Mouse (Mus musculus): ENCODE measurements around the gene Rptor. TPM values are rescaled to one million over a fixed set of nuclear protein-coding genes. Genes with fewer than 3 reads are reported as not detected.

Rptor gene
- polyA plus RNA-seq, 1 experiment: 24.5 TPM

DNA sequence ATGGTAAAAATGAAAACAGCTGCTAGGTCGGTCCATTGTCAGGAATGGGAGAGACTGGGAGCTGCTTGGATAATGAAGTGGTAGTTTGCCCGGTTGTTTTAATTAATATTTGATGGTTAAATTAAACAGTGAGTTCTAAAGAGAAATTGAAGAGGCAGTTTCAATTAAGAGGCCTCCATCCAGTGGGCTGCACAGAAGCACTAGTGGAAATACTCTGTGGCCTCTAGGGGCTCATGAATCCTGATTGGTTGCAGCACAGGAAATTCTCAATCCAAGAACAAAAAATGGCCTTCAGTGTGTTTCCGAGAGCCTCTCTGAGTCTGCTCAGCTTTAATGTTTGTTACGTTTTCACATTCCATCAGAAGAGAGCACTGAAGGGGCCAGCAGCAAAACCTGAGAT, 141.7 kb downstream of the Rptor start:
- no peaks in the 10 kb centered on the region for H3K4me1 ChIP-seq (ENCODE audit: control insufficient read depth, insufficient read depth, insufficient read length, low read length)
- no peak overlapping the region for H3K27ac ChIP-seq (replicated peaks; ENCODE audit: low read depth, low read length)
- H3K4me3 ChIP-seq (ENCODE audit: insufficient read depth, low read depth, low read length): no peak overlapping the region

DNA sequence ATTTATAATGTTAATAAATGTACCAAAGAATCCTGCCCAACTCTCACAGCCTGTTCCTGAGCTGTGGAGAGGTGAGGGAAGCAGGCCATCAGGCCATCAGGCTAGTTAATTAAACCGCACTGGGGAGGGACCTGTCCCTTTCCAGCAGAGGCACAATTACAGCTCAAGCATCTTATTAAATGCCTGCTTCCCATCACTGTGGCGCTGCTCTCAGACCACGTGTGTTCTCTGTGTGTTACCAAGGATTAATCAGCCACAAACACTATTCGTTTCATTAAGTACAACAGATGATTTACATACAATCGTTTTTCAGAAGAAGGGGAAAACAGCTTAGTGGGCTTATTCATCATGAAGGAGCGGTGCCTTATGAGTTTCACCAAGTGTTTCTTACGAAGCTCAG, 142.6 kb downstream of the Rptor start:
- no peak overlapping the region for H3K4me3 ChIP-seq (ENCODE audit: insufficient read depth, low read depth, low read length)
- no peaks in the 10 kb centered on the region for H3K4me1 ChIP-seq (ENCODE audit: control insufficient read depth, insufficient read depth, insufficient read length, low read length)
- no peak overlapping the region for H3K27ac ChIP-seq (replicated peaks; ENCODE audit: low read depth, low read length)

DNA sequence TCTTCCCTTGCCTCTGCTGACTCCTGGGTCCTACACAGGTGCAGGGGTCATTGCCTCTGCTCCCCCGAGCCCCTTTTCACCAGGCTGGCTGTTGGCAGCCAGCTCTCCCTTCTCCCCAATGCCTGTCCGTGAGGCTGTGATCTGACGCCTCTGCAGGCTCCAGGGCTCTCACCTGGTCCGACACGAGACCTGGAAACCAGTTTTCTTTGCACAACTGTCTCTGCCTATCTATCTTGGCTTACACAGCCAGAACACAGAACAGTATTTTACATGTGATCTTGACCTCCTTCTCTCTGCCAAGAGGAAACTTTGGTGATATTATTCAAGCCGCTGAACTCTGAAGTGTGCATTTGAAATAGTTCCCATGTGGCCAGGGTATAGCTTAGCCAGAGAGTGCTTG, 151.8 kb downstream of the Rptor start:
- peaks cover 2% of the 10 kb centered on the region; the same call in 1 of the 2 replicates for H3K4me1 ChIP-seq (ENCODE audit: control insufficient read depth, insufficient read depth, insufficient read length, low read length)
- H3K4me3 ChIP-seq (ENCODE audit: insufficient read depth, low read depth, low read length): no peak overlapping the region
- H3K27ac ChIP-seq (replicated peaks; ENCODE audit: low read depth, low read length): no peak overlapping the region

DNA sequence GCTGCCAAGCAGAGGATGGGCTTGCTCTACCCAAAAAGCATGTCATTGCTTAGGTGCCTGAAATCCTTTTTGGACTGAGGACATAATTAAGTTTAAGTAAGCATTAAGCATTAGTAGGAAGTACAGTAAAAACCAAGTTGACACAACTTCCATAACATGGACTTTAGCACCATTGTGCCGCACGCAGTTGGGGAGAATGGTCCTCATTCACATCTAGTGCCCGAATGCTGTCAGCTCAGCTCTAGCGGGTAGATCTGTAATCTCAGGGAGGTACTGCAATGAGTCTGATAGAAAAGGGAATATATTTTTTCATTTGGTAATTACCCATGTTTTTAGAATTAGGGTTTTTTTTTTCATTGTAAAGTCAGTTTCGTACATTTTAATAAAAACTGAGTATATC, 155.5 kb downstream of the Rptor start:
- H3K4me1 ChIP-seq (ENCODE audit: control insufficient read depth, insufficient read depth, insufficient read length, low read length): peaks cover 8% of the 10 kb centered on the region; the same call in 1 of the 2 replicates
- H3K4me3 ChIP-seq (ENCODE audit: insufficient read depth, low read depth, low read length): no peak overlapping the region

DNA sequence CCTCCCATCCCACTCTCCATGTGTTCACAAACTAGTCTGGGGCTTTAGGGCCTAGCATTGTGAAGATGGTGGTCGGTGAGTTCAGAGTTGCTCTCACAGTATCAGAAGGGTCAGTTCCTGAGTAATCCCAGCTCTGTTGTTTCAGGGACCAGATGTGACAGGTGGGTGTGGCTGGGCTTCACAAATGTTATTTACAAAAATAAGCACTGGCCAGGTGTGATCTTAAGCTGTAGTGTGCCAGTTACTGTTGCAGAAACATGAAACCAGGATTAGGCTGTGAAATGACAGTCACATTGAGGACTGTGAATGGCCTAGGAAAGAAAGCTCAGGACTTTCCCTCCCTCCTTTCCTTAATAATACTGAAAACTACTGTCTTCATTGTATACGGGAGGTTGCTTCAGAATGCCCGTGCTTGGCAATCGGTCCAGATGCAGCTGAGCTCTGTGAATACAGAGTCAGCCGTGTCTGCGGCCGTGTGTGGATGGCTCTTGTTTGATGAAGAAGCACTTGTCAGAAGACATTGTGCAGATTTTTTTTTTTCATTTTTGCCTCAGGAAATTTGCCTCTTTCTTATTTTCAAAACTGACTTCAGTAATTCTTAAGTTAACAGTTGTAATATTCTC, 156.1 kb downstream of the Rptor start:
- Histone ChIP-seq H3K4me1 (ENCODE audit: control insufficient read depth, insufficient read depth, insufficient read length, low read length) (peaks cover 8% of the 10 kb centered on the region; the same call in 1 of the 2 replicates), H3K27ac (replicated peaks; ENCODE audit: low read depth, low read length) (no peak overlapping the region), H3K4me3 (ENCODE audit: insufficient read depth, low read depth, low read length) (no peak overlapping the region)

More for the DNA sequence above, 155.5 kb downstream of the Rptor start:
- no peak overlapping the region for H3K27ac ChIP-seq (replicated peaks; ENCODE audit: low read depth, low read length)

DNA sequence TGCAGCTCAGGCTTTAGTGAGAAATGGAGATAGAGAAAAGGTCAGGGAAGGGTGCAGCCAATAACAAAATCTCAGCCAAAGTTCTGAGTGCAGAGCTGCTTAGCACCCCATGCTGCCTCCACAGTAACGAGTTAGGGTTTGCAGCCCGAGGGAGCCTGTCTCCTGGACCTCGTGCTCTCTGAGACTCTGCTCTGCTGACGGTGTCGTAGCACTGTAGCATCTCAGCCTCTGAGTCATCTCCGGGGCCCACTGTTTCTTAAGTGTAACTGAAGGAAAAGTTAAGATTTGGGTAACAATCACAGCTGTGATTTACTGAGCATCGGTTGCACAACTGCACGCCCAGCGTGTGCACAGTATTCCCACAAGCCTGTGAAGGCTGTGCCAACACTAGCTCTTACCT, 160.2 kb downstream of the Rptor start:
- Histone ChIP-seq H3K27ac (replicated peaks; ENCODE audit: low read depth, low read length) (no peak overlapping the region), H3K4me1 (ENCODE audit: control insufficient read depth, insufficient read depth, insufficient read length, low read length) (peaks cover 6% of the 10 kb centered on the region; the same call in 1 of the 2 replicates), H3K4me3 (ENCODE audit: insufficient read depth, low read depth, low read length) (no peak overlapping the region)

DNA sequence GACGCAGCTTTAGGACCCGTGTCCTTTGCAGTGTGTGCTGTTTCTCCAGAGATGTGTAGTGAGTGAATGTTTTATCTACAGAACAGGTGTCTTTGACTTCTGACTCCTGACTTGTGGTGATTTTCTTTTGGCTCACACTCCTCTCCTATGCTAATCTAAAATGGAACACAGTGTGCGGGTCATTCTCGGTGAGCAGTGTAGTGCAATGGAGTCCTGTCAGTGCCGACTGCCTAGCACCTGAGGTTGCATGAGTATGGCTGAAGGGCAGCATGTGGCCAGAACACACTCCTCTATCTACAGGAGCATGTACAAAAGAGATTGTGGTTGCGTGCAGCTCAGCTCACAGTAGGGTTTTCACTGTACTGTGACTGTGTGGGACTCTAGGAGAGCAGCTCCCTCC, 163.3 kb downstream of the Rptor start:
- Histone ChIP-seq H3K4me3 (ENCODE audit: insufficient read depth, low read depth, low read length) (no peak overlapping the region), H3K4me1 (ENCODE audit: control insufficient read depth, insufficient read depth, insufficient read length, low read length) (peaks cover 6% of the 10 kb centered on the region; the same call in 1 of the 2 replicates), H3K27ac (replicated peaks; ENCODE audit: low read depth, low read length) (no peak overlapping the region)

DNA sequence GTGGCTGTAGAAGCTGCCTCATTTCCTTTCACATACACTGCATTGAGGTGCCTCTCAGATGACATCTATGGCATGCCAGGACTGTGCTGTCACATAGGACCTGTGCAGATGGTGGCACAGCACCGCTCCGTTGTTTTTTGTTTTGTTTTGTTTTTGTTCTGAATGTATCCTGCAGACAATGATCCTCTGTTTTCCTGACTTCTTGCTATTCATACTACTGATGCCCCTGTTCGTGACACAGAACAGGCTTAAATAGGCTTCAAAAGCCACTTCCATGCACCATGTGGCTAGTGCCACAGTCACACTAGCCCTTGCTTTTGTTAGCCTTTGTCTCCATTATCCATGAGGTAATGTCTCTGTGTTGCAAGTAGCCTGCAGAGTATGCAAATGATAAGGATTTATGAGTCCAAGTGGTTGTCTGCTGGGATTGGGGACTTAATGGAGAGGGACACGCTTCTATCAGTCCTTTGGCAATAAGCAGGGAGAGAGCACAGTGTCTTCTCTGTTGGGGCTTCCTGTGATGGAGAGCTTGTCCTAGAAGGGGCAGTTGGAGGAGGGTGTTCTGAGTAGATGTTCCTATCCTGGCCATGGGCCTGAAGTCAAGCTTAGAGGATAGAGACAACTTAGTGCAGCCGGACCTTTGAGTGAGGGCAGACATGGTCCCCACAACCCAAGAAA, 164.2 kb downstream of the Rptor start:
- no peak overlapping the region for H3K4me3 ChIP-seq (ENCODE audit: insufficient read depth, low read depth, low read length)
- peaks cover 6% of the 10 kb centered on the region; the same call in 1 of the 2 replicates for H3K4me1 ChIP-seq (ENCODE audit: control insufficient read depth, insufficient read depth, insufficient read length, low read length)
- H3K27ac ChIP-seq (replicated peaks; ENCODE audit: low read depth, low read length): no peak overlapping the region

DNA sequence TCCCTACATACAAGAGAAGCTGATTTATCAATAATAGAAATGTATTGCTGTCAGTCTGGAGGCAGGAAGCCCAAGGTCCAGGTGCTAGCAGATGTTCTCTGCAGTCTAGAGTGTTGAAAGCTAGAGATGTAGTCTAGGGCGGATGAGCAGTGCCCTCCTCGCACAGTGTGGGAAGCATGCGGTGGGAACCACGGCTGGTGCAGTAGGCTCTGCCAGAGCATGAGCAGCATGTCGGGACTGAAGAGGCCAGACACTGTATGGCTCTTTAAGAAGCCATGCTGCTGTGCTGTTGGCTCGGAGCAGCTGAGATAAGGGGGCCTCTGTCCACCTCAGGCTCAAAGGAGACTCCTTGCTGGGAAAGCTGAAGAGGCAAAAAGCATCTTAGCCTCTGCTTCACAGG, 164.8 kb downstream of the Rptor start:
- H3K27ac ChIP-seq (replicated peaks; ENCODE audit: low read depth, low read length): no peak overlapping the region
- H3K4me1 ChIP-seq (ENCODE audit: control insufficient read depth, insufficient read depth, insufficient read length, low read length): peaks cover 4% of the 10 kb centered on the region; the same call in 1 of the 2 replicates
- no peak overlapping the region for H3K4me3 ChIP-seq (ENCODE audit: insufficient read depth, low read depth, low read length)

DNA sequence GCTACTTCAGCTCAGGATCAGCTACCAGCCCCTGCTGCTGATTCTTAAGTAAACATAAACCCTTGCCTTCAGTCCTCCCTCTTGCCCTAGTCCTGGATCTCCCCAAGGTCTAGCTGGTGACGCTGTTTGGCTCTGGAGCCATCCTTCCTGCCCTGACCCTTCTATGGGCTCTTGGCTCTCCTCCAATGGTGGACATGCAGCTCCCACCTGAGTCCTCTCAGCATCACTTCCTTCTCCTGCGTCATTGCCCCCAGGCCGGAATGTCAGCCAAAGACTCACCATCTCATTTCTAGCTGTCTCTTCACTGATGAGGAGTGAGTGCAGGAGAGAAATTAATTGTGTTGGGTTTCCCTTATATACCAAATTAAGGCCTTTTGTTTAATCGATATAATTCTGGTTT, 165.8 kb downstream of the Rptor start:
- H3K4me3 ChIP-seq (ENCODE audit: insufficient read depth, low read depth, low read length): no peak overlapping the region
- H3K27ac ChIP-seq (replicated peaks; ENCODE audit: low read depth, low read length): no peak overlapping the region
- H3K4me1 ChIP-seq (ENCODE audit: control insufficient read depth, insufficient read depth, insufficient read length, low read length): no peaks in the 10 kb centered on the region

DNA sequence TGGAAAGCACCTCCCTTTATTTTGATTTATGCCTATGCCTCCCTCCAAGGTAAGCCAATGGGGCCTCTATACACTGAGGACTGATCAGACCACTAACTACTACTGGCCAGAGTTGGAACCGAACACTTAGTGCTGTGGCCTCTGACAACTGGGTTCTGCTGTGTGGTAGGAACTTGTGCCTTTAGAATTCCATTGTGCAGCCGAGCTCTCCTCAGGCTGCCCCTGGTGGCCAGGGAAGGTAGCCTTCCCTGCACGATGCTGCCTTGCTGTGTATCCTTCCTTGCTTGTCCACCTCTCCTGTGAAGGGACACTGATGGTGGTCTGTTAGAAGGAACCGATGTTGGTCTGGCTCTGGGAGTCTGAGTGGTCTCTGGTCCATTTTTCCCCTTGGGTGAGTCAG, 167.0 kb downstream of the Rptor start:
- H3K27ac ChIP-seq (replicated peaks; ENCODE audit: low read depth, low read length): no peak overlapping the region
- no peak overlapping the region for H3K4me3 ChIP-seq (ENCODE audit: insufficient read depth, low read depth, low read length)
- H3K4me1 ChIP-seq (ENCODE audit: control insufficient read depth, insufficient read depth, insufficient read length, low read length): no peaks in the 10 kb centered on the region

DNA sequence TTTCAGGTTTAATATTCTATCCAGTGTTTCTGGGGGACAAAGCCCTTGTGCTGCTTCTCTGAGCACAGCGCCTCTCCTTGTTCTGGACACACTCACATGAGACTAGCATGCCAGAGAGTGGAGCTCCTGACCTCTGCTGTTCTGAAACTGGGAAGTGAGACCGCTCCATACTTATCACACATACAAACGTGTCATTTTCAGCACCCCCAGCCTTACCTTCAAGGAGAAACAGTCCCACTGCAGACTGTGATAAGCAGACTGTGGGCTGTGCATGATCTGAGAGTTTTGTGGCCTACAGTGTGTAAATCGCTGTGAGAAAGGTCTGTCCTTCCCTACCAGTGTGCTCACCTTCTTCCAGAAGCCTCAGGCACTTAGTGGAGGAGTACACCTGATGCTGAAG, 168.3 kb downstream of the Rptor start:
- H3K27ac ChIP-seq (replicated peaks; ENCODE audit: low read depth, low read length): no peak overlapping the region
- H3K4me1 ChIP-seq (ENCODE audit: control insufficient read depth, insufficient read depth, insufficient read length, low read length): no peaks in the 10 kb centered on the region
- H3K4me3 ChIP-seq (ENCODE audit: insufficient read depth, low read depth, low read length): no peak overlapping the region

DNA sequence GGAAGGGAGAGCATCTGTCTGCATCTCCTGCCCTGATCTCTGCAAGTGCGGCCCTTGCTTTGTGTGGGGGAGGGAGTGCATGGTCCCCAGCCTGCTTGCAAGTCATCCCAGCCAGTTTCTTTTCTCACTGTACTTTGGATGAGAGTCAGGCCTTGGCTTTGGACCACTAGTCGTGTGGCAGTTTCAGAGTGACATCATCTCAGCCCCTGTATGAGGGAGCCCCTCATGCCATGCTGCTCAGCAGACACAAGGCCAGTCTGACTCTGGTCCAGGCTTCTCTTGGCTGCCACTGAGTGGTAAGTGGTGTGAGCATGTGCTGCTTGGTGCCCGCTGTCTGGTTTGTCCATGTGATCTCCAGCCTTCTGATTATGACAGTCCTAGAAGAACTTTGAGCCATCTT, 170.2 kb downstream of the Rptor start:
- Histone ChIP-seq H3K4me3 (ENCODE audit: insufficient read depth, low read depth, low read length) (no peak overlapping the region), H3K27ac (replicated peaks; ENCODE audit: low read depth, low read length) (no peak overlapping the region), H3K4me1 (ENCODE audit: control insufficient read depth, insufficient read depth, insufficient read length, low read length) (peaks cover 3% of the 10 kb centered on the region; the same call in 1 of the 2 replicates)

DNA sequence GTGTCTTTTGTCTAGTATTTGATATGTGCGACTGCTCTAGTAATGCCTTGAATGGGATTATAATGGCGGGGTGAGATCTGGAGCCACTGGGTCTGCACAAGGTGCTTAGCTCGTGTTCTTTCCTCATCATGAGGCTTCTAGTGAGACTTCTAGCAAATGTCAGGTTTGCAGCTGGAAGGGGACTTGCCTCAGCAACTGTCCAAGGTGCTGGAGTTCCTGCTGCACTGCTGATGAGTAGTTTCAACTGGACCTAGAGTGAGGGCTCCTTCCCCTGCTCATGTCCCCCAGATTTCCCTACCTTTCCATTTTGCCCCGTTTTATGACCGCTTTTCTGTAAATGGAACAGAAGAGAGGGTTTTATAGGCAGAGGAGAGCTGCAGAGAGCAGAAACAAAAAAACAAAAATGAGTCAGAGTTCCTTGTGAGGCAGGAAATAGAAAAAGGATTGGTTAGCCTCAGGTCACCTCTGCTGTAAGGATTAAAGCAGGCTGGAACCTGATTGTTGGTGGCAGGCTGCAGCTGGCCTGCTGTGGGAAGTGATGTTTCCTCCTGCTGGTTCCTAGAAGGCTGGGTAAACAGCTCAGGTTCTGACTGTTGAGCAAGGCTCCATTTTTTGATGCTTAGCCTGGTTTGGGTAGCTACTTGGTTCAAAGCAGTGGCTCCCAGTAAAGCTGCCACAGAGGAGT, 172.5 kb downstream of the Rptor start:
- peaks cover 3% of the 10 kb centered on the region; the same call in 1 of the 2 replicates for H3K4me1 ChIP-seq (ENCODE audit: control insufficient read depth, insufficient read depth, insufficient read length, low read length)
- no peak overlapping the region for H3K27ac ChIP-seq (replicated peaks; ENCODE audit: low read depth, low read length)
- H3K4me3 ChIP-seq (ENCODE audit: insufficient read depth, low read depth, low read length): no peak overlapping the region

DNA sequence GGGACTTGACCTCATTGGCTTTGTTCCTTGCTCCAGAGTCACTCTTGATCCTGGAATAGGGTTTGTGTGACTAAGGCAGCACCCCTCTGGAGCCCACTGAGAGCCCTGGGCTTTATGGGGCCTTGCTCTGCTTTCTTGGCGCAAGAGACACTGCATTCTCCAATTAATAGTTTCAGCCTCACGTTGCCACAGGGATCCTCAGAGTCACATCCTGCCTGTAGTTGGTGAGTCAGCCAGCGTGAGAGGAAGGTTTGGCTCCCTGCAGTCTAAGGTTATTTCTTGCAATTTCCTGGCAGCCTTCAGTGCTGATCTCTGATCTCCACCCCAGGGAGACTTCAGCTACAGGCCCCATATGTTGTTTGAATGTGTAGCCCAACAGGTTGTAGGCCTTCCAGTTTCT, 174.5 kb downstream of the Rptor start:
- H3K27ac ChIP-seq (replicated peaks; ENCODE audit: low read depth, low read length): no peak overlapping the region
- no peak overlapping the region for H3K4me3 ChIP-seq (ENCODE audit: insufficient read depth, low read depth, low read length)
- H3K4me1 ChIP-seq (ENCODE audit: control insufficient read depth, insufficient read depth, insufficient read length, low read length): peaks cover 3% of the 10 kb centered on the region; the same call in 1 of the 2 replicates
